Mouse (Mus musculus): ENCODE results near the gene Zfp992.
"Not testable (repeated sequence)": the region's sequence is repeated elsewhere in the genome, so short reads cannot be mapped to it uniquely, and the experiment has no call there.

Zfp992 gene

GRCm38 (mm10) chr4:146476260-146476659 is 27.4 kb downstream of the Zfp992 start:
- DNase-seq, result not testable (repeated sequence)

- not testable (repeated sequence) for DNase-seq
Observed at GRCm38 (mm10) chr4:146476959-146477358, 28.1 kb downstream of the Zfp992 start.

DNA sequence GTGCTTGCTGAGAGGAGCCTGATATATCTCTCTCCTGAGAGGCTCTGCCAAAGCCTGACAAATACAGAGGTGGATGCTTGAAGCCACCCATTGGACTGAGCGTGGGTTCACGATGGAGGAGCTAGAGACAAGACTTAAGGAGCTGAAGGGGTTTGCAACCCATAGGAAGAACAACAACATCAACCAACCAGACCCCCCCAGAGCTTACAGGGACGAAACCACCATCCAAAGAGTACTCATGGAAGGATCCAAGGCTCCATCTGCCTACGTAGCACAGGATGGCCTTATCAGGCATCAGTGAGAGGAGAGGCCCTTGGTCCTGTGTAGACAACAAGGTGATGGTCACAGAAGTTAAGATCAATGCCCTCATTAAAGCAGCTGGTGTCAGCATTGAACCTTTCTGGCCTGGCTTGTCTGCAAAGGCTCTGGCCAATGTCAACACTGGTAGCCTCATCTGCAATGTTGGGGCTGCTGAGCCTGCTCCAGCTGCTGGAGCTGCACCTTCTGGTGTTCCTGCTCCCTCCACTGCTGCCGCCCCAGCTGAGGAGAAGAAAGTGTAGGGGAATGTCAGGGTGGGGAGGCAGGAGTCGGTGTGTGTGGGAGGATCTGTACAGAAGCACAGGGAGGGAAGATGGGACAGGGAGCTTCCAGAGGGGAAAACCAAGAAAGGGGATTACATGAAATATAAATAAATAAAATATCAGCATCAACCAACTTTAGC is 31.7 kb downstream of the Zfp992 start:
- peak; percentile 22 for DNase-seq

- not testable (repeated sequence) for DNase-seq
Observed at GRCm38 (mm10) chr4:146482546-146482945, 33.7 kb downstream of the Zfp992 start.

GRCm38 (mm10) chr4:146483571-146484280 is 34.9 kb downstream of the Zfp992 start:
- peak; percentile 13 for DNase-seq

DNA sequence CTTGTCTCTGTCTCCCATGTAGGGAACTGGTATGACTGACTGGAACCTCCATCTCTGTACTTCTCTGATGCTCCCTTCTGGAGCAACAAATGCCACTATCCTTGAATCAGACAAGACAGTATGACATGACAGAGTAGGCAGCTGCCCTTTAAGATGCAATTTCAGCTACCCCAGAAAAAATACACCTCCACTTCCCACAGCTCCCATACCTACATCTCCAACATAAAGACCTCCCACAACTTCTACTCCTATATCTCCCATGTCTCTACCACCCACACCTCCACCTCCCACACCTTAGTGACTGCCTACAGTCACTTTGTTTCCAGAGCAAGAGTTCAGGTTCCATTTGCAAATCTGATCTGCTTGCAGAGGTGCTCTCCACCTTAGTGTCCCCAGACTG is 35.9 kb downstream of the Zfp992 start:
- DNase-seq, result not testable (repeated sequence)

GRCm38 (mm10) chr4:146485183-146485939 is 36.5 kb downstream of the Zfp992 start:
- not testable (repeated sequence) for DNase-seq

DNA sequence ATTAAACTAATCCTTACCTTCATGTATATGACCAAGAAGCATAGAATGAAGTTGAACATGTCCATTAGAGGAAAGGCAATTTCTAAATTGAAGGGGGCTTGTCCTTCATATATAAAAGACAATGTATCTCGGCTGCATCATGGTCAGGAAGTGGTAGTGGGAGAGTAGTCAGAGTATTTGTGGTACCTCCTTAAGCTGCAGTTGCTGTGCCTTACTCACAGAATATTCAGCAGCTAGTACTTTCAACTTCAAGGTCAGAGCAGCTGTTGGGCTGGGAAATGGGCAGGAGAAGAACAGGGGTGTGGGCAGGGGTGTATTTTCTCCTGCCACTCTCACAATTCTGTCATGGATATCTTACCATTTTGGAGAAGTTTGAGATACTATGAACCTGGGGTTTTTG is 37.9 kb downstream of the Zfp992 start:
- DNase-seq, result not testable (repeated sequence)

DNA sequence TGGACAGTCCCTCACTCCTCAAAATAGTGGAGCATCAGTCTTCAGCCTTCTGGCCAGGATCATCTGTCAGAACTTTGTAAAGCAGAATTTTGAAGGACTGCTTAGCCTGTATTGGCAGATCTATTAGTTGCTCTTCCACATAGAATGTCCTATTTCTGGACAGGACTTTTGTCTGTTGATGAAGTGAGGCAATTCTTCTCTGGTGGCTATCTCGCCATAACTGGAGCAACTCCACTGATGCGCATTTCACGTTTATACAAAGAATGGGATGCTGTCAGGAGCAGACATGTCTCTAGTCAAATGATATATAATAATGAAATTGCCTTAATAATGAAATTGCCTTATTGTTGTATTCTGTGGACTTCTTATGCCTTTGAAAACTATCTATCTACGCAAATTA is 40.4 kb downstream of the Zfp992 start:
- not testable (repeated sequence) for DNase-seq

- not testable (repeated sequence) for DNase-seq
Observed at GRCm38 (mm10) chr4:146491993-146492392, 43.2 kb downstream of the Zfp992 start.

- no peak for DNase-seq
Observed at GRCm38 (mm10) chr4:146492439-146492838, 43.6 kb downstream of the Zfp992 start.

- no peak for DNase-seq
Observed at GRCm38 (mm10) chr4:146492851-146493250, 44.0 kb downstream of the Zfp992 start.

DNA sequence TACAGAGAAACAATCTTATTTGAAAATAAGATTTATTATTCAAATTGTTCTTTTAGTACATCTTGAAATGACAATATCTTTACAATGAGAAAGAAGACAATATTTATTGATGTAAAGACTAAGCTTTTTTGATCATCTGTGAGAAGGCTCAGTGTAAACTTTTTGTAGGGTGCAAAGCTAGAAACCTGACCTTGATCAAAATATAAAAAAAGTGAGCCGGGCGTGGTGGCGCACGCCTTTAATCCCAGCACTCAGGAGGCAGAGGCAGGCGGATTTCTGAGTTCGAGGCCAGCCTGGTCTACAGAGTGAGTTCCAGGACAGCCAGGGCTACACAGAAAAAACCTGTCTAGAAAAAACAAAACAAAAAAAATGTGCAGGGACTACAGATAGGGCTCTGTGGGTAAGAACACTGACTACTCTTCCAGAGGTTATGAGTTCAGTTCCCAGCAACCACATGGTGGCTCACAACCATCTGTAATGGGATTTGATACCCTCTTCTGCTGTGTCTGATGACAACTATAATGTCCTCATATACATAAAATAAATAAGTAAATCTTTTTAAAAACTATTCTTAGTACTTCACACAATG is 44.6 kb downstream of the Zfp992 start:
- not testable (repeated sequence) for DNase-seq

GRCm38 (mm10) chr4:146494980-146495379 is 46.2 kb downstream of the Zfp992 start:
- no peak for DNase-seq

DNA sequence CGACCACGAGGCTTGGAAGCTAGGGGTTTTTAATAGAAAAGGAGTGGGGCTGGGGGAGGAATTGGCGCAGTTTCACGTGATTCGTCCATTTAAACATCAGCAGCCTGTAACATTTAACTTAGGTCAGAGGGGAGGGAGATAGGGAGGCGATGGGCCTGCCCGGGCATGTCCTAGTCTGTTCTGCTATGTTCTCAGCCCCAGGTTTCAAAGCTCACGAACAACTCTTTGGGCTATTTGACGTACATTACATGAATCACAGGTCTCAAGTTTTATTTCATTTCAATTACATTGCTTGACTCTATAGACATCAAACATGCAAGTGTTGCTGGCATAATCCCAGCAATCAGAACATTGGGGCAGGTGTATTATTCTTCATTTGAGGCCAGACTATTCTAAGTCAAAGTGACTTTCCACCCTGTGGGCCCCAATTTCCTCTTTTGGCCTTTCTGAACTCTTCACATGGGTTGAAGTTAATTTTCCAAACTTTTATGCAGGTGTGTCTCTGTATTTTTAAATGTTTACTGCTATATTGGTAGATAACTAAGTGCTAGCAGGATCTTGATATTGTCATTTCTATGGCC is 49.0 kb downstream of the Zfp992 start:
- not testable (repeated sequence) for DNase-seq

DNA sequence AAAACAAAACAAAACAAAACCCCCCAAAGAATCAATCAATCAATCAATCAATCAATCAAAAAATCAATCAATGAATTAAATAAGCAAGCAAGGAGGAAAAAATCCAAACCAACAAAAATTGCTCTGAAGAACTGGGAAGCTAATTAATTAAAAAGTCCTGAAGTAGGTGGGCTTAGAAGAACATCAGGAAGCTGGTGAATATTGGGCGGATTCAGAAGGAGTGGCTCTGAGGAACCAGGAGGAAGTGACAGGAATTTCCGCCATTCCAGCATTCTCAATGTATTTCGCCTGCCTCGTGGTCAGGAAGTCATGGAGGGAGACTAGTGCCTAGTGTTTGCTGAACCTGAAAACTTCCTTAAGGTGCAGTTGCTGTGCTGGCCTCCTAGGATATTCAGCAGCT is 52.9 kb downstream of the Zfp992 start, which contains the start of gene Zfp981:
Gene Zfp981 (plus strand): TSS at position 301 of the 400 bp plus-strand sequence.
- DNase-seq, result not testable (repeated sequence)

DNA sequence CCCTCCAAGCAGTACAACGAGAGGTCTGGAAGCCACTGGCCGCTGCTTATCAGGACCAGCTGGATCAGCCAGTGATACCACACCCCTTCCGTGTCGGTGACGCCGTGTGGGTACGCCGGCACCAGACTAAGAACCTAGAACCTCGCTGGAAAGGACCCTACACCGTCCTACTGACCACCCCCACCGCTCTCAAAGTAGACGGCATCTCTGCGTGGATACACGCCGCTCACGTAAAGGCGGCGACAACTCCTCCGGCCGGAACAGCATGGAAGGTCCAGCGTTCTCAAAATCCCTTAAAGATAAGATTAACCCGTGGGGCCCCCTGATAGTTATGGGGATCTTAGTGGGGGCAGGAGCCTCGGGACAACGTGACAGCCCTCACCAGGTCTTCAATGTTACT is 60.2 kb downstream of the Zfp992 start:
- not testable (repeated sequence) for DNase-seq

DNA sequence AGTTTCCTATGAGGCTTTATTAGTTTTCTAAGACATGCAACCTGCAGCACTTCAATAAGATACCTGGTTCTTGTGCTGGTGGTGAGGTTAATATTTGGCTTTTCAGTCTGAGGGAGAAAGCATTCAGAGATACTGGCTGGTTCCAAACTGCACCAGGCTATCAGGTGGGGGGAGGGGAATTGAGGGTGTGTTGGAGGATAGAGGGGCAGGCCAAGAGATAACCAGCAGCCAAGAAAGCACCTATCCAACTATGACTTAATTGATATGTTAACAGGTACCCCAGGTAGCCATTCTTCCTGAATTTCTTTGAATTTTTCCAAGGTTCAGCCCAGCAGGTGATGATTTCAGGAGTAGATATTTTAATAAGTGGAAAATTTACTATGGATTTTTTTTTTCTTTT is 63.0 kb downstream of the Zfp992 start:
- DNase-seq, result not testable (repeated sequence)

DNA sequence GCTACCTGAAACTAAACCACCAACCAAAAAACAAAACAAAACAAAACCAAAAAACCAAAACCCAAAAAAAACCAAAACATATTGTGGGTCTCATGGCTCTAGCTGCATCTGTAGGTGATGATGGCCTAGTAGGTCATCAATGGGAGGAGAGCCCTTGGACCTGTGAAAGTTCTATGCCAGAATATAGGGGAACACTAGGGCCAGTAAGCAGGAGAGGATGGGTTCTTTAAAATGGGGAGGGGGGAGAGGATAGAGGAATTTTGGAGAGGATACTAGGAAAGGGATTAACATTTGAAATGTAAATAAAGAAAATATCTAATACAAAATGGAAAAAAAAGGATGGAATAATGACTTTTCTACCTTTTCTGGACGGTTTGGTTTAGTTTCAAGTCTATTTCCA is 67.7 kb downstream of the Zfp992 start:
- no peak for DNase-seq

DNA sequence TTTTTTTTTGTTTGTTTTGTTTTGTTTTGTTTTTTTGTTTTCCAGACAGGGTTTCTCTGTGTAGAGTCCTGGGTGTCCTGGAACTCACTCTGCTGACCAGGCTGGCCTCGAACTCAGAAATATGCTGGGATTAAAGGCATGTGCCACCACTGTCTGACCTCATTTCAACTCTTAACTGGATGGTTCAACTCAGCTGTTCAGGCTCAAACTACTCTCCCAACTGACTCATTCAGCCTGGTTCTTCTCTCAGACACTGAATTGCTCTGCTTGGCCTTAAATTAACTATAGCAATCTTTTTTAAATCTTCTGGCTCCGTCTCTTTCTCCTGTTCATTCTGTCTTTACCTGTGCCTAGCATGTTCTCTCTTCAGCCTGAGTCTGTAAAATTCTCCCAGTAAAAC is 68.3 kb downstream of the Zfp992 start:
- not testable (repeated sequence) for DNase-seq
